Mouse (Mus musculus): ENCODE measurements around the gene Slc24a3.

DNA sequence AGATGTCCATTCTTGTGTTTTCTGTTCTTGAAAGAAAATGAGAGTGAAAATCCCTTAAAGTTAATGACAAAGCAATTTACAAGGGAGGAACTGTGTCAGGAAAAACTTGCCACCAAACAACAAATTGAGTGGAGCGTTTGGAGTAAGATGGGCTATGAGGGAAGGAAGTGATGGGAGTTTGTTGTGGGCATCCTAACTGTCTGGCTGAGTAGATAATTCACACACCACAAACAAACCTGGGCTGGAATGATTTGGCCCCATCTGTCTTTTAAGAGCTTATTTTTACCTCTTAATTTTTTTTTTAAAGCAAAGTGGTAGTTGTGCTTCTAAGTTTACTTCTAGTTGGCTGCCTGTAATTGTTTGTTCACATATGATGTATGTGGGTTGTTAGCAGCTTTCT is 94.6 kb downstream of the Slc24a3 start:
- TF ChIP-seq CTCF (IDR thresholded peaks at IDR 0.05; ENCODE audit: insufficient read depth, low read depth, low read length) (no peak), POLR2A (IDR thresholded peaks at IDR 0.05; ENCODE audit: insufficient read depth, low read depth, low read length) (no peak)
